Mouse (Mus musculus): Measurements from ENCODE around the gene Mark1.

GRCm38 (mm10) chr1:184905904-184906745, 93.2 kb downstream of the Mark1 start:
- TF ChIP-seq USF1 (IDR thresholded peaks at IDR 0.05; ENCODE audit: low read depth), result no peak
- no peak for TF ChIP-seq CTCF (IDR thresholded peaks at IDR 0.05; ENCODE audit: control insufficient read depth, insufficient read depth, insufficient read length)
- TF ChIP-seq MAX (IDR thresholded peaks at IDR 0.05), result no peak
- TF ChIP-seq MYOG (IDR thresholded peaks at IDR 0.05; ENCODE audit: control insufficient read depth, extremely low read depth, insufficient read length), result no peak
- no peak for TF ChIP-seq CEBPB (IDR thresholded peaks at IDR 0.05; ENCODE audit: low read depth)

All from C2C12 (cell line).